Mouse (Mus musculus) forebrain, postnatal 0 days (tissue): Measurements from ENCODE around the gene Rreb1. TPM values are rescaled to one million over a fixed set of nuclear protein-coding genes. Genes with fewer than 3 reads are reported as not detected.

ENCODE experiments used
- ATAC-seq: fragments of 200-750 bp; cut with Nextera tagmentation; 2 replicates; pipeline ENCODE4 v1.8.0; 2017; ENCODE audit warnings: mild to moderate bottlenecking, moderate library complexity
- DNase-seq: peaks from one replicate; pipeline ENCODE4 v3.0.0-alpha.2; 2015
- H3K27ac ChIP-seq: fragments of 300-500 bp; sonication (generic); 2 replicates; pipeline ENCODE4 v1.5.1; 2014; ENCODE audit warnings: low read depth, mild to moderate bottlenecking, antibody characterized with exemption, low read length, moderate library complexity, mixed read lengths
- H3K27me3 ChIP-seq: fragments of 300-500 bp; sonication (generic); 2 replicates; pipeline ENCODE4 v1.6.1; 2014; ENCODE audit warnings: mild to moderate bottlenecking, low read length, mixed read lengths; ENCODE audit not compliant: insufficient read depth
- H3K36me3 ChIP-seq: fragments of 300-500 bp; sonication (generic); 2 replicates; pipeline ENCODE4 v1.6.1; 2014; ENCODE audit warnings: mild to moderate bottlenecking, moderate library complexity; ENCODE audit not compliant: insufficient read depth
- H3K4me1 ChIP-seq: fragments of 300-500 bp; sonication (generic); 2 replicates; pipeline ENCODE4 v1.6.1; 2014; ENCODE audit warnings: antibody characterized with exemption; ENCODE audit not compliant: insufficient read depth
- H3K4me2 ChIP-seq: fragments of 300-500 bp; sonication (generic); 2 replicates; pipeline ENCODE4 v1.6.1; 2014; ENCODE audit warnings: low read depth, mild to moderate bottlenecking, moderate library complexity
- H3K4me3 ChIP-seq: fragments of 300-500 bp; sonication (generic); 2 replicates; pipeline ENCODE4 v1.5.1; 2014; ENCODE audit warnings: low read depth, low read length, mixed read lengths
- H3K9ac ChIP-seq: fragments of 300-500 bp; sonication (generic); 2 replicates; pipeline ENCODE4 v1.6.1; 2014; ENCODE audit warnings: mild to moderate bottlenecking
- H3K9me3 ChIP-seq: fragments of 300-500 bp; sonication (generic); 2 replicates; pipeline ENCODE4 v1.6.1; 2016; ENCODE audit warnings: low read length
- CTCF ChIP-seq: sonication (generic); IDR thresholded peaks from 2 replicates; pipeline ENCODE4 v1.5.1; 2016; ENCODE audit warnings: antibody characterized with exemption, control low read depth, low read depth
- WGBS: fragments of 180-500 bp; shearing (Covaris S2); extraction: QIAGEN DNeasy Blood & Tissue Kit; methylation state at CpG from one replicate; pipeline ENCODE4 v1.1.7; 2014; 5-methylcytosine and 5-hydroxymethylcytosine counted together
- polyA plus RNA-seq: library from polyadenylated mRNA; unstranded; fragments of >200 nt; fragmentation: Nextera tagmentation; extraction: Ambion mirVana; gene quantifications from 2 replicates; pipeline ENCODE4 v1.2.1, GENCODE M21; 2015
- total RNA-seq: library from RNA; depleted of rRNA; stranded (reverse); fragments of >200 nt; gene quantifications from 2 replicates; pipeline ENCODE4 v1.2.3, GENCODE M21; 2014

The Rreb1 gene
- total and polyA plus RNA-seq, 2 experiments from 2014 or later, result 1.6 to 4.9 TPM

GRCm38 (mm10) chr13:37760957-37761941 is 17.0 kb upstream of the Rreb1 start:
- Histone ChIP-seq H3K4me3 (no peak overlapping the region), H3K27ac (no peak overlapping the region), H3K9me3 (peaks cover 9% of the 10 kb centered on the region; the same call in 1 of the 2 replicates), H3K36me3 (no peaks in the 10 kb centered on the region), H3K4me1 (0 out of 2 replicates have a peak, but pooled peaks cover 5% of the 10 kb centered on the region), H3K4me2 (peak overlapping the region; percentile 34), H3K27me3 (peaks cover 12% of the 10 kb centered on the region), H3K9ac (no peak overlapping the region)
- WGBS, result 10% methylated on average over 23 of the region's 23 CpGs
- TF ChIP-seq CTCF, result no peak
- ATAC-seq (peak; percentile 82), DNase-seq (peak; percentile 63)

GRCm38 (mm10) chr13:37763800-37764407 is 14.3 kb upstream of the Rreb1 start:
- WGBS, result 62% methylated on average over 9 of the region's 9 CpGs
- no peak for ATAC-seq
- H3K4me2 ChIP-seq, result no peak overlapping the region
- H3K27me3 ChIP-seq, result peaks cover 10% of the 10 kb centered on the region
- H3K4me1 ChIP-seq, result 0 out of 2 replicates have a peak, but pooled peaks cover 5% of the 10 kb centered on the region
- DNase-seq, result no peak
- H3K27ac ChIP-seq, result no peak overlapping the region
- no peak for TF ChIP-seq CTCF
- H3K9me3 ChIP-seq, result peaks cover 12% of the 10 kb centered on the region; the same call in 1 of the 2 replicates
- H3K4me3 ChIP-seq, result no peak overlapping the region
- no peaks in the 10 kb centered on the region for H3K36me3 ChIP-seq
- H3K9ac ChIP-seq, result no peak overlapping the region

- ATAC-seq (no peak), DNase-seq (no peak)
- H3K27me3 ChIP-seq, result peaks cover 5% of the 10 kb centered on the region
- no peaks in the 10 kb centered on the region for H3K4me1 ChIP-seq
- H3K9ac ChIP-seq, result no peak overlapping the region
- no peaks in the 10 kb centered on the region for H3K36me3 ChIP-seq
- WGBS, result 6% methylated on average over 1 of the region's 1 CpGs
- TF ChIP-seq CTCF, result no peak
- peaks cover 12% of the 10 kb centered on the region; the same call in 1 of the 2 replicates for H3K9me3 ChIP-seq
- H3K27ac ChIP-seq, result no peak overlapping the region
- H3K4me3 ChIP-seq, result no peak overlapping the region
- no peak overlapping the region for H3K4me2 ChIP-seq
These were observed 8.4 kb upstream of the Rreb1 start for GRCm38 (mm10) chr13:37769777-37770176.

- H3K36me3 ChIP-seq, result no peaks in the 10 kb centered on the region
- no peak overlapping the region for H3K9ac ChIP-seq
- no peak overlapping the region for H3K4me3 ChIP-seq
- H3K4me1 ChIP-seq, result peaks cover under 1% of the 10 kb centered on the region; the same call in 1 of the 2 replicates
- no peaks in the 10 kb centered on the region for H3K9me3 ChIP-seq
- no peak for ATAC-seq
- no peak for DNase-seq
- H3K27me3 ChIP-seq, result peaks cover 5% of the 10 kb centered on the region; the same call in 1 of the 2 replicates
- no peak overlapping the region for H3K4me2 ChIP-seq
- TF ChIP-seq CTCF, result no peak
- no peak overlapping the region for H3K27ac ChIP-seq
These were observed 4.7 kb upstream of the Rreb1 start for GRCm38 (mm10) chr13:37773476-37773875.

GRCm38 (mm10) chr13:37776675-37777074 is 1.5 kb upstream of the Rreb1 start:
- Histone ChIP-seq H3K4me1 (peaks cover 7% of the 10 kb centered on the region), H3K4me2 (no peak overlapping the region), H3K9ac (no peak overlapping the region), H3K27ac (no peak overlapping the region), H3K9me3 (no peaks in the 10 kb centered on the region), H3K4me3 (no peak overlapping the region), H3K36me3 (no peaks in the 10 kb centered on the region), H3K27me3 (peaks cover 25% of the 10 kb centered on the region)
- ATAC-seq (no peak), DNase-seq (no peak)
- TF ChIP-seq CTCF, result no peak

GRCm38 (mm10) chr13:37777351-37778146 is 651 bp upstream of the Rreb1 start:
- ATAC-seq (peak; percentile 4; the same call in 1 of the 2 replicates), DNase-seq (peak; percentile 2)
- H3K4me3 ChIP-seq, result peak overlapping the region; percentile 54
- H3K27me3 ChIP-seq, result peaks cover 25% of the 10 kb centered on the region
- WGBS, result 18% methylated on average over 25 of the region's 25 CpGs
- no peak for TF ChIP-seq CTCF
- H3K27ac ChIP-seq, result no peak overlapping the region
- no peaks in the 10 kb centered on the region for H3K36me3 ChIP-seq
- H3K4me1 ChIP-seq, result peaks cover 7% of the 10 kb centered on the region
- H3K9ac ChIP-seq, result peak overlapping the region; percentile 46; the same call in 1 of the 2 replicates
- H3K9me3 ChIP-seq, result no peaks in the 10 kb centered on the region
- peak overlapping the region; percentile 100 for H3K4me2 ChIP-seq
